In the genomic region with DNA sequence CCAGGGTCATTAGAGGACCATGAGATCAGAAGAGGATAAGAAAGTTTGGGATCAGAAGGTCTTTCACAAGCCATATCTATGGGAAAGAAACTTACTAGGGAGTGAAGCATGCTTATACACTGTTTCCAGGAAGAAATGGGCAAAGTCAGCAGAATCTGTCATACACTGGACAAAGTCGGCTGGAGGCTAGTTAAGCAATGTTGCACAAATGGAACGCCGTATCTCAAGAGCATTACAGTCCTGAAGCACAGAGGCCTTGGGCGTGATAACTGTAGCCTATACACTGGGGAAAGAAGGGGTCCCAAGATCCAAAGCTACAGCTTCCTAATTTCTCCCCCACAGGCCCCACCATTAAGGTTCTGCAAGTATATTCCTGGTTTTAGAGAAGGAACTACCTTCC, we compare ENCODE assay signal across 22 mouse cellular contexts. TPM values are rescaled to one million over a fixed set of nuclear protein-coding genes. Genes with fewer than 3 reads are reported as not detected.
"Had no signal": no experiment of that assay in that cellular context is flagged by ENCODE, and none has a peak within 500 bp of the region (broad histone marks: within the 10 kb centered on the region; RNA-seq: fewer than 3 reads in every experiment).

No protein-coding gene starts in this region.

- H3K9me3 ChIP-seq: heart, embryonic 13.5 days; heart, embryonic 15.5 days; hindbrain, embryonic 10.5 days; hindbrain, embryonic 12.5 days; limb, embryonic 10.5 days; limb, embryonic 12.5 days; liver, embryonic 13.5 days; liver, embryonic 15.5 days had no signal

- DNase-seq: gastrocnemius, adult 2 months; gastrocnemius, postnatal 10 days; gastrocnemius, postnatal 25 days; heart, adult 18-20 months; heart, postnatal 14 days; heart, postnatal 4 days; kidney, adult 18-20 months; kidney, postnatal 10 days; kidney, postnatal 25 days; kidney, postnatal 4 days; liver, embryonic 13.5 days had no signal

- H3K27me3 ChIP-seq: heart, embryonic 13.5 days; heart, embryonic 15.5 days; hindbrain, embryonic 12.5 days; limb, embryonic 12.5 days; liver, embryonic 13.5 days; liver, embryonic 15.5 days had no signal

- H3K27ac ChIP-seq: gastrocnemius, adult 2 months; heart, embryonic 13.5 days; heart, embryonic 15.5 days; hindbrain, embryonic 10.5 days; hindbrain, embryonic 12.5 days; hindbrain, embryonic 14.5 days; layer of hippocampus, adult 2 months; left cerebral cortex, adult 2 months; limb, embryonic 10.5 days; limb, embryonic 12.5 days; liver, embryonic 13.5 days; liver, embryonic 15.5 days had no signal

- H3K36me3 ChIP-seq: heart, embryonic 13.5 days; heart, embryonic 15.5 days; hindbrain, embryonic 10.5 days; hindbrain, embryonic 12.5 days; limb, embryonic 10.5 days; limb, embryonic 12.5 days; liver, embryonic 13.5 days; liver, embryonic 15.5 days had no signal

- H3K4me3 ChIP-seq: gastrocnemius, adult 2 months; heart, embryonic 13.5 days; heart, embryonic 15.5 days; hindbrain, embryonic 10.5 days; hindbrain, embryonic 12.5 days; layer of hippocampus, adult 2 months; left cerebral cortex, adult 2 months; limb, embryonic 10.5 days; limb, embryonic 12.5 days; liver, embryonic 13.5 days; liver, embryonic 15.5 days had no signal

- H3K4me1 ChIP-seq: hindbrain, embryonic 12.5 days had no signal

RNA-seq across cellular contexts. Expression of a gene that starts 51.1 kb away (rescaled TPM):
- total RNA-seq: gastrocnemius, adult 2 months; granulocyte monocyte progenitor cell, adult 5-6 weeks; heart, postnatal 4 days had no signal
- polyA plus RNA-seq: hindbrain, embryonic 10.5 days had no signal
